Mouse (Mus musculus): ENCODE measurements around the gene Pitpnm3. TPM values are rescaled to one million over a fixed set of nuclear protein-coding genes. Genes with fewer than 3 reads are reported as not detected.

Pitpnm3 gene
- polyA plus RNA-seq, 1 experiment from 2014 or later = 1.5 TPM

DNA sequence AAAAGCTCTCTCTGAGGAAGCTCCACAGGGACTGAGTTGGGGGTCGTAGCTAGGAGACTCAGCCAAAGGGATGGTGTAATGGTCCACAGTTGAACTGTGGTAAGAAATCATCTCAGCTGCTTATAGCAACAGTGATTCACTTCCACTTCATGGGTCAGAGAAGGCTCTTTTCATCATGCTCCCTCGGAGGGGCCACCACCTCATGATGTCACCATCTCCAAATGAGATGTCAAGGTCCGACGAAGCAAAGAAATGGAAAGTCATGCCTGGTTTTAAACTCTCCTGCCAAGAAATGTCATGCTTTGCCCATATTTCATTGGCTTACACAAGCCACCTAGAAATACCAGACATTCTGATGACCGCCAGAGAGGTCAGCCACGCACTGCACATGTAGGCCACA, 15.2 kb downstream of the Pitpnm3 start:
- Histone ChIP-seq H3K27me3 (no peaks in the 10 kb centered on the region; the same call in 1 of the 2 replicates), H3K4me1 (peaks cover 7% of the 10 kb centered on the region), H3K9ac (replicated peaks) (no peak overlapping the region), H3K9me3 (no peaks in the 10 kb centered on the region), H3K27ac (replicated peaks) (no peak overlapping the region), H3K4me3 (no peak overlapping the region), H3K36me3 (no peaks in the 10 kb centered on the region), H3K4me2 (replicated peaks) (no peak overlapping the region)
- WGBS = 90% methylated on average over 6 of the region's 6 CpGs
- ATAC-seq (ENCODE audit: low FRiP score, low read depth) = no peak

DNA sequence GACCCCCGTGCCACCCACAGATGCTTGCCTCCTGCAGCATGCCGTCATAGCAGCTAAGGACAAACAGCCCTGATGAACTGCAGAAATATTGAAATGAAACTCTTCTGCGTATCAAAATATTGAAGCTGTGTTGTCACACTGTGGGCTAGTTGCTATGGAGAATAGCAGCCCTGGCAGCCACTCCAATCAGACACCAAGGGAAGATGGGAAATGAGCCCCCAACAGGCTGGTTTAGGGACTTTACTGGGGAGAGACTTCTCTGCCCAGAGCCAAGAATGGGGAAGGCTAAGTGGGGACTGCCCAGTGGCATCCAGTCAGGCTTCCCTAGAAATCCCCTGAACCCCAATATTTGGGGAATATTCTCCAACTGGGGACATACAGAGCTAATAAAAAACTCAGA, 16.9 kb downstream of the Pitpnm3 start:
- ATAC-seq (ENCODE audit: low FRiP score, low read depth) = no peak
- H3K4me2 ChIP-seq (replicated peaks) = no peak overlapping the region
- no peak overlapping the region for H3K4me3 ChIP-seq
- H3K9ac ChIP-seq (replicated peaks) = no peak overlapping the region
- H3K4me1 ChIP-seq = peaks cover 7% of the 10 kb centered on the region
- no peak overlapping the region for H3K27ac ChIP-seq (replicated peaks)
- 80% methylated on average over 3 of the region's 3 CpGs for WGBS
- H3K9me3 ChIP-seq = no peaks in the 10 kb centered on the region
- H3K36me3 ChIP-seq = no peaks in the 10 kb centered on the region
- H3K27me3 ChIP-seq = no peaks in the 10 kb centered on the region; the same call in 1 of the 2 replicates

DNA sequence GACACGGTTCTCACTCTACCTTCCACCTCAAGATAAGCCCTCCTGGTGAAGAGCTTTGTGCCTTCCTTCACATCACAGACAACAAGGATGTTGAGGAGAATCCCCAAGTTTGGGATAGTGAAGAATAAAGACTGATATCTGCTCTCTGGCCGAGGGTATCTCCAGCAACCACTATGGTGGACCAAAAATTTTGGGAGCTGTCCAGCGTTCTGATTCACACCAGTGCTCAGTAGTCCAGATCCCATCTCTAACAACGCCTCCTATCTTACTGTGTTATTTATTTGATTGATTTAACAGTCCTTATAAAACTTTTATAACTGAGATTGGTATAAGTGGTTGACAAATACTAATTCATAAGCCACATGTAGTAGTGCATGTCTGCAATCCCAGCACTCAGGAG, 22.3 kb downstream of the Pitpnm3 start:
- H3K36me3 ChIP-seq = no peaks in the 10 kb centered on the region
- 68% methylated on average over 4 of the region's 4 CpGs for WGBS
- H3K4me2 ChIP-seq (replicated peaks) = no peak overlapping the region
- H3K4me3 ChIP-seq = no peak overlapping the region
- no peak overlapping the region for H3K9ac ChIP-seq (replicated peaks)
- peaks cover 7% of the 10 kb centered on the region for H3K4me1 ChIP-seq
- H3K27ac ChIP-seq (replicated peaks) = no peak overlapping the region
- no peak for ATAC-seq (ENCODE audit: low FRiP score, low read depth)
- H3K9me3 ChIP-seq = no peaks in the 10 kb centered on the region
- no peaks in the 10 kb centered on the region for H3K27me3 ChIP-seq

DNA sequence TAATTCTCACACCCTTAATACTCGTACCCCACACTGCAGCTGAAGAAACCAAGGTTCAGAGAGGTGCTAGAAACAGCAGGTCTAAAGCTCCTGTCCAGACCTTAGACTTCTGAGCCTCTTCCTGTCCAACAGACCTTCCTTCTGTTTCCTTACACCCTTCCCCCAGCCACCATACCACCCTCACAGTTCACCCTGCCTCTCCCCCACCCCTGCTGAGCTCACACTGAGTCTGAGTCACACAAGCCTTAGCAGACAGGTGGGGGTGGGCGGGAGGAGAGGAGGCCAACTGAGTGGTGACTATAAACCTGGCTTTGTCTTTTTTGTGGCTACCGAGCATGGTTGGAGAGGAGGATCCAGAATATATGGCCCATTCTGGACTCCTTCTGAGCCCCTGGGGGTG, 24.9 kb downstream of the Pitpnm3 start:
- Histone ChIP-seq H3K9ac (replicated peaks) (no peak overlapping the region), H3K27me3 (no peaks in the 10 kb centered on the region), H3K4me2 (replicated peaks) (no peak overlapping the region), H3K27ac (replicated peaks) (no peak overlapping the region), H3K4me3 (no peak overlapping the region), H3K4me1 (peaks cover 6% of the 10 kb centered on the region; the same call in 1 of the 2 replicates), H3K9me3 (peaks cover 2% of the 10 kb centered on the region; the same call in 1 of the 2 replicates), H3K36me3 (no peaks in the 10 kb centered on the region)
- 53% methylated on average over 3 of the region's 3 CpGs for whole genome bisulfite sequencing
- no peak for ATAC-seq (ENCODE audit: low FRiP score, low read depth)

DNA sequence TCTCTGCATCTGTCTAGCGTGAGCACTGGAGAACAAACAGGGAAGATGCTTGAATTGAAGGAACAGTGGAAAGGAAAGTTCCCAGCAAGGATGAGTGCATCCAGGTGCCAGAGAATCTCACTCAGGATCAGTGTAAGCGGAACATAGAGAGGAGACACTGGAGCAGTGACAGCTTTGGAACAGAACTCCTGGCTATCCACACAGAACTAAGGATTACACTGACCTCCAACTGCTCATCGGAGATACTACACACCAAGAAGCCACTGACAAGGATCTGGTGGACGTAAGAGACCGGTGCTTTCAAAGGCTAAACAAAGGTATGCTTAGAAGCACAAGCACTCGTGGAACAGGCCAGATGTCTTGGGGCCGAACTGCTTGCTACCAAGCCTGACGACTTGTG, 31.4 kb downstream of the Pitpnm3 start:
- no peak overlapping the region for H3K4me3 ChIP-seq
- ATAC-seq (ENCODE audit: low FRiP score, low read depth) = no peak
- H3K36me3 ChIP-seq = no peaks in the 10 kb centered on the region
- H3K4me2 ChIP-seq (replicated peaks) = no peak overlapping the region
- no peaks in the 10 kb centered on the region for H3K27me3 ChIP-seq
- peaks cover 2% of the 10 kb centered on the region; the same call in 1 of the 2 replicates for H3K9me3 ChIP-seq
- H3K4me1 ChIP-seq = peaks cover 2% of the 10 kb centered on the region; the same call in 1 of the 2 replicates
- 60% methylated on average over 8 of the region's 8 CpGs for WGBS
- H3K9ac ChIP-seq (replicated peaks) = no peak overlapping the region
- H3K27ac ChIP-seq (replicated peaks) = peak overlapping the region; percentile 58

DNA sequence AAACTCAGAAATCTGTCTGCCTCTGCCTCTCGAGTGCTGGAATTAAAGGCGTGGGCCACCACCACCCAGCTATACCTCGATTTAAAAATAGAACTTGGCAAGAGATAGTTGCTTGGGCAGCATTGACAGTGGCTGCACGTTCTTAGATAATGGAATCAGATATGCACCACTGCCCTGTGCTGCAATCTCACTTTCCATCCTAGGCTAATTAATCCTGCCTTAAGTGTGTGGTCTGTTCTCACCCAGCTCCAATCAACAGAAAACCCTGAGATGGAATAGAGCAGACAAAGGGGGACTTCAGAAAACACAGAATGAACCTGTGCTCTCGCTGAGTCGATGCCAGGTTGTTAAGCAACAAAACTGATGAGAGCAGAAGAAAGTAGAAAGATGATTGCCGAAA, 32.0 kb downstream of the Pitpnm3 start:
- peak overlapping the region; percentile 58 for H3K27ac ChIP-seq (replicated peaks)

DNA sequence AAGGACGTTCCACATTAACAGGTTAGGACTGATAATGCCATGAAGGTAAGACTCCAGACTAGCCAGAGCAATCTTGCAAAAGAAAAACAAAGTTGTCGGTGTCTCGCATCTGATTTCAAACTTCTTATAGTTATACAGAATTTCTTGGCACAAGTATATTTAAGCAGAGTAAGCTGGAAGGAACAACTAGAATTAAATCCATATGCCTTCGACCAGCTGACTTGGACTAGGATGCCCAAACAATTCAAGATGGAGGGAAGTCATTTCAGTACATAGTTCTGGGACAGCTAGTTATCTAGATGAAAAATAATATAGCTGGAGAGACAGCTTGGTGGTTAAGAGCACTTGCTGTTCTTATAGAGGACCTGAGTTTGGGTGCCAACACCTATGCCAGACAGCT, 34.6 kb downstream of the Pitpnm3 start:
- Histone ChIP-seq H3K27ac (replicated peaks) (no peak overlapping the region), H3K9me3 (no peaks in the 10 kb centered on the region), H3K4me2 (replicated peaks) (no peak overlapping the region), H3K4me3 (no peak overlapping the region), H3K4me1 (peaks cover 3% of the 10 kb centered on the region), H3K27me3 (no peaks in the 10 kb centered on the region), H3K9ac (replicated peaks) (no peak overlapping the region), H3K36me3 (no peaks in the 10 kb centered on the region)
- 90% methylated on average over 4 of the region's 4 CpGs for WGBS
- ATAC-seq (ENCODE audit: low FRiP score, low read depth) = no peak

More for the DNA sequence above, 32.0 kb downstream of the Pitpnm3 start:
- Histone ChIP-seq H3K4me2 (replicated peaks) (no peak overlapping the region), H3K9me3 (peaks cover 2% of the 10 kb centered on the region; the same call in 1 of the 2 replicates), H3K9ac (replicated peaks) (no peak overlapping the region), H3K27me3 (no peaks in the 10 kb centered on the region), H3K4me1 (peaks cover 2% of the 10 kb centered on the region; the same call in 1 of the 2 replicates), H3K4me3 (no peak overlapping the region), H3K36me3 (no peaks in the 10 kb centered on the region)
- ATAC-seq (ENCODE audit: low FRiP score, low read depth) = no peak
- WGBS = 63% methylated on average over 7 of the region's 7 CpGs

DNA sequence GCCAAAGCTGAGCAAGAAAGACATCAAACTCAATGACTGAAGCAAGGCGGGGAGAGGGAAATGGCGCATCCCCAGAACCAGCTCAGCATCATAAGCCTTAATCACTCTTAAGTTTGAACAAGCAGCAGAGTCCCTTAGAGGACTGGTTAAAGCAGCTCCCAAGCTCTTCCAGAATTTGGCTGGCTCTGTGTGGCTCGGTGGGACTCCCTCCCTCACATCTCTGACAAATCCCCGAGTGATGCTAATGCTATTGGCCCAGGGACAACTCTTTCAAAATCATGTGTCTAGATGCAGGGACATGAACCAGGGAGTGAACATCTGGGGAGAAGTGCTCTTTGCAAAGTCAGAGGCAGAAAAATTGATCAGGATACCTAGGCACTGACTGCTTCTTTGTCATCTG, 36.4 kb downstream of the Pitpnm3 start:
- H3K27ac ChIP-seq (replicated peaks) = no peak overlapping the region
- H3K4me2 ChIP-seq (replicated peaks) = no peak overlapping the region
- H3K9ac ChIP-seq (replicated peaks) = no peak overlapping the region
- no peak for ATAC-seq (ENCODE audit: low FRiP score, low read depth)
- H3K9me3 ChIP-seq = no peaks in the 10 kb centered on the region
- H3K36me3 ChIP-seq = no peaks in the 10 kb centered on the region
- H3K4me1 ChIP-seq = peaks cover 10% of the 10 kb centered on the region
- WGBS = 70% methylated on average over 4 of the region's 4 CpGs
- no peak overlapping the region for H3K4me3 ChIP-seq
- no peaks in the 10 kb centered on the region for H3K27me3 ChIP-seq

DNA sequence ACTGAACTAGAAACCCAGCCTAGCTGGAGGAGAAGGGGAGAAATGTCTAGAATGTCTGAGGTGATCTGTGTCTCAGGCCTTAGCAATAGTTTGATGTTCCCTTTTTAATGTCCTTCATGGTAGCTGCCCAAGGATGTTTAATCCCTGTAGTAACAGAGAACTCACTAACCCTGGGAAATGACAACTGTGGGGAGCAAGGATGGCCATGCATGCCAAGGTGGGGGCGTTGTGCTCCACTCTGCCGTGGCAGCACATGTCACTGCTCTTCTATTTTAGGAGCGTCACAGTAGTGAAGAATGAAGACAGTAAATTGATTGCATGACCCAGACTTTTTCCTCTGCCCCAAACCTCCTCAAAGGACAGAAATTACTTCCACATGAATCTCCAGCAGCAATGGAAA, 37.6 kb downstream of the Pitpnm3 start:
- ATAC-seq (ENCODE audit: low FRiP score, low read depth) = no peak
- Histone ChIP-seq H3K9ac (replicated peaks) (no peak overlapping the region), H3K4me2 (replicated peaks) (no peak overlapping the region), H3K4me1 (peaks cover 10% of the 10 kb centered on the region), H3K4me3 (no peak overlapping the region), H3K36me3 (no peaks in the 10 kb centered on the region), H3K9me3 (no peaks in the 10 kb centered on the region), H3K27ac (replicated peaks) (no peak overlapping the region), H3K27me3 (no peaks in the 10 kb centered on the region)
- WGBS = 81% methylated on average over 3 of the region's 3 CpGs

DNA sequence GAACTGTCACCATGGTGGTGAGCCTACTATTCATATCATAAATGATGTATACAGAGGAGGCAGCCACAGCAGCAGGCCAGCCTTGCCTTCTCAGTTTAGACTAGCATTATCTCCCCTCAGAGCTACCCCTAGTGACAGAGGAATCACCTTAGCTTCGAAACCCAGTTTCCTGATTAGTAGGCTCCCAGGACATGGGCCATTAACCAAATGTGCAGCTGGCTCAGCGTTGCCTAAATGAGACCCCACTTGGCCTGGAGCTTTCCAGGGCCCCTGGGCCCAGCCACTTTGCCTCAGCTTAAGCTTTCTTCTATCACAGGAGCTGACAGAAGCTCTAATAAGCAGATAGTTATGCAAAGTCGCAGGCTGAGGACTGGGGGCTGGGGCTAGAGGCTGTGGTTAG, 39.6 kb downstream of the Pitpnm3 start:
- Histone ChIP-seq H3K9me3 (no peaks in the 10 kb centered on the region), H3K9ac (replicated peaks) (no peak overlapping the region), H3K4me3 (no peak overlapping the region), H3K27ac (replicated peaks) (peak overlapping the region; percentile 27; the same call in 1 of the 2 replicates), H3K36me3 (no peaks in the 10 kb centered on the region), H3K4me1 (peaks cover 10% of the 10 kb centered on the region; the same call in 1 of the 2 replicates), H3K27me3 (no peaks in the 10 kb centered on the region), H3K4me2 (replicated peaks) (no peak overlapping the region)
- ATAC-seq (ENCODE audit: low FRiP score, low read depth) = peak; percentile 58
- WGBS = 40% methylated on average over 3 of the region's 3 CpGs

DNA sequence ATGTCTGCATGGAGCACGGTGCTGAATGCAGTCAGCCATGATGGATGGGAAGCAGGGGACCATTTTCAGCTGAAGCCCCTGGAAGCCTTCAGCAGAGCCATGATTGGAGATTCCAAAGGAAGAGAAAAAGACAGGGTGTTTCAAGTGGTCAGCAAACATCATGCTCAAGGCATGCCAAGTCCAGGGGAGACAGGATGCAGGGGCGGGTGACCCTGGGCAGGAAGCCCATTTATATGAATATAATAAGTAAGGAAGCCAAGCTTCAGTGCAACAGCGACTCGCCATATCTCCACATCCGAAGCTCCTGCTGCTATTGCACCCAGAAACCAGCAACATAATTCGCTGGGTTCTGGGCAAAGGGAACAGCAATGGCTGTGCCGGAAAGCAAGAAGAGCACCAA, 41.1 kb downstream of the Pitpnm3 start:
- no peaks in the 10 kb centered on the region for H3K36me3 ChIP-seq
- peaks cover 10% of the 10 kb centered on the region; the same call in 1 of the 2 replicates for H3K4me1 ChIP-seq
- H3K4me2 ChIP-seq (replicated peaks) = no peak overlapping the region
- H3K4me3 ChIP-seq = no peak overlapping the region
- 85% methylated on average over 7 of the region's 7 CpGs for WGBS
- H3K9ac ChIP-seq (replicated peaks) = no peak overlapping the region
- H3K27me3 ChIP-seq = no peaks in the 10 kb centered on the region
- H3K27ac ChIP-seq (replicated peaks) = no peak overlapping the region
- no peaks in the 10 kb centered on the region for H3K9me3 ChIP-seq
- ATAC-seq (ENCODE audit: low FRiP score, low read depth) = no peak

DNA sequence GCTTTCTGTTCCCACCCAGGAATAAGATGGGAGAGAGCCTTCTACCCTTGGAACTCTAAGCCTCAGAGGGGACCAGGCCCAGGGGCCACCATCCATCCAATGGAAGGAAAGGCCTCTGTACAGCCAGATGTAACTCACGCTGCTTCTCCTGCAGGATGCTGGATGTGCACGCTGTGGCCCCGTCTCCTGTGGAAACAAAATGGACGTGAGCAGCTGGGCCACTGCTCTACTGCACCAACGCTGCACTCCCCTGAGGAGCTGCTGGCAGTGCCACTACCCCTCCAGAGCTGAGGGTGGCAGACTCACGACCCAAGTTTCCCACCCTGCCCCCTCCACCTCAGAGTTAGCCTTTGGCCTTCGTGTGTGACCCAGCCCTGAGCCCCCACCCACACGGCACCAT, 43.2 kb downstream of the Pitpnm3 start:
- Histone ChIP-seq H3K9me3 (no peaks in the 10 kb centered on the region), H3K4me2 (replicated peaks) (no peak overlapping the region), H3K9ac (replicated peaks) (no peak overlapping the region), H3K36me3 (no peaks in the 10 kb centered on the region), H3K27ac (replicated peaks) (no peak overlapping the region), H3K4me1 (peaks cover 10% of the 10 kb centered on the region; the same call in 1 of the 2 replicates), H3K27me3 (no peaks in the 10 kb centered on the region), H3K4me3 (no peak overlapping the region)
- ATAC-seq (ENCODE audit: low FRiP score, low read depth) = no peak
- WGBS = 74% methylated on average over 8 of the region's 8 CpGs
